Mouse (Mus musculus) bone marrow macrophage, adult 2 months (primary cell): ENCODE measurements around the gene Pyurf.

Source experiments
- CTCF ChIP-seq: IDR thresholded peaks from 2 replicates; pipeline ENCODE4 v1.5.1; 2012; ENCODE audit warnings: low read depth, mild to moderate bottlenecking, low read length, moderate library complexity
- POLR2A ChIP-seq: IDR thresholded peaks from 2 replicates; pipeline ENCODE4 v1.6.1; 2012; ENCODE audit warnings: mild to moderate bottlenecking, low read depth, low read length, borderline replicate concordance

DNA sequence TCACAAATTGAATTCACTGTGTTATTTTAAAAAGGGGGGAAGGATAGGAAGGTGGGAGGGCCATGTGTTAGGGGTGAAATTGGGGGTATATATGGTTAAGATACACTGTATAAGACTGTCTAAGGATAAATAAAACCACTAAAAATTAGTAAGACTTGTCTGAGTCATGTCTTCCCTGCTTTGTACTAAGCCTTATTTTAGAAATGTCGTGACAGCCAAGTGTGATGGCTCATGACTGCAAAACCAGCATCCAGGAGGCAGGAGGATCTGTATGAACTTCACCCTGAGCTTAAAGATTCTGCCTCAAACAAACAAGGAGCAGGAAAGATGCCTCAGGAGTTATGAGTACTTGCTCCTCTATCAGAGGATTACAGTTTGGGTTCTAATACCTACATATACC lies 7.7 kb downstream of the Pyurf start:
- TF ChIP-seq CTCF = no peak
- TF ChIP-seq POLR2A = no peak
